Mouse (Mus musculus) liver, postnatal 0 days (tissue): Measurements from ENCODE around the gene Akap7.

Experiments
- CTCF ChIP-seq: sonication (generic); IDR thresholded peaks from 2 replicates; pipeline ENCODE4 v1.5.1; 2016; ENCODE audit warnings: antibody characterized with exemption, low read depth
- EP300 ChIP-seq: IDR thresholded peaks from 2 replicates; pipeline ENCODE4 v1.6.1; 2016; ENCODE audit warnings: antibody characterized with exemption, low read depth, mild to moderate bottlenecking

DNA sequence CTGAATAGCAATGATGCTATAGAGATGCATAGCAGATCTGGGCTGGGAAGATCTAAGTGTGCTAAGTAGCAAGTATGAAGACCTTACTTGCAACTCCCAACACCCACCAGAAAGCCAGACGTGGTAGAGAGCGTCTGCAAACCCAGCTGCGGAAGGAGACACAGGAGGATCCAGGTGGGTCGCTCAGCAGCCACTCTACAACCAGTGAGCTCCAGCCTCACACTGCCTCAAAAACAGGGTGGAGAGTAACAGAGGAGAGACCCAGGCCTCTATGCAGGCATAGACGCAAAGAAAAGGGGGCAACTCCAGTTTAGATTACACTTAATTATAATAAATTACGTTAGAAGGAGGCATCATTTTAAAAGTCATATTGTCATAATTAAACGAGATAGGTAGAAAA lies 88.9 kb downstream of the Akap7 start:
- TF ChIP-seq CTCF (no peak), EP300 (no peak)
